Mouse (Mus musculus) olfactory bulb, adult 2 months (tissue): ENCODE measurements around the gene Pmfbp1. TPM values are rescaled to one million over a fixed set of nuclear protein-coding genes. Genes with fewer than 3 reads are reported as not detected.

Experiments
- H3K27ac ChIP-seq: fragments of 200-500 bp; 2 replicates; pipeline ENCODE4 v1.5.1; 2012; ENCODE audit warnings: low read depth, low read length; ENCODE audit not compliant: insufficient read depth
- H3K4me1 ChIP-seq: fragments of 200-500 bp; 2 replicates; pipeline ENCODE4 v1.6.1; 2012; ENCODE audit warnings: low read length; ENCODE audit not compliant: control insufficient read depth, insufficient read depth
- H3K4me3 ChIP-seq: fragments of 200-500 bp; 2 replicates; pipeline ENCODE4 v1.5.1; 2012; ENCODE audit warnings: mild to moderate bottlenecking, low read depth, low read length, moderate library complexity; ENCODE audit not compliant: insufficient read depth
- CTCF ChIP-seq: fragments of 200-500 bp; IDR thresholded peaks from 2 replicates; pipeline ENCODE4 v1.5.1; 2012; ENCODE audit warnings: low read depth, mild to moderate bottlenecking, low read length, moderate library complexity; ENCODE audit not compliant: insufficient read depth
- POLR2A ChIP-seq: fragments of 200-500 bp; IDR thresholded peaks from 2 replicates; pipeline ENCODE4 v1.6.1; 2012; ENCODE audit warnings: mild to moderate bottlenecking, low read depth, low read length, moderate library complexity; ENCODE audit not compliant: insufficient read depth
- WGBS: fragments of 180-500 bp; shearing (Covaris S2); methylation state at CpG from one replicate; pipeline ENCODE4 v1.1.7; 2018; 5-methylcytosine and 5-hydroxymethylcytosine counted together
- polyA plus RNA-seq: library from polyadenylated mRNA; stranded (reverse); fragments of >200 nt; gene quantifications from 2 replicates; pipeline ENCODE4 v1.2.4, GENCODE M21; 2012; ENCODE audit warnings: low replicate concordance; ENCODE audit not compliant: missing spikeins, insufficient read depth, insufficient read length

The Pmfbp1 gene
- polyA plus RNA-seq, 1 experiment, result not detected

DNA sequence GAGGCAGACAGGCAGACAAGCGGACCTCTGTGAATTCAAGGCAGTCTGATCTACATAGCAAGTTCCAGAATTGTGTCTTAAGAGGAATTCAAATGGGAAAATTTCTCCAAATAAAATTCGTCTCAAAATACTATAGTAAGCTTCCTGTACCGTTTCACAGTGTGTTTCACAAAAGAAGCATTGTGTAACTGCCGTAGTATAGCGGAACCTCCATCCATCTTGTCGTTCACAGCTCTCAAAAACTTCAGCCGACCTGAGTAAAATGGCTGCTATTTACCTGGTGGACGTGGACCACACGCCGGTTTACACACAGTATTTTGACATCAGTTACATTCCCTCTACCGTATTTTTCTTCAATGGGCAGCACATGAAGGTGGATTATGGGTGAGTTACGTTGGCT, 77.3 kb downstream of the Pmfbp1 start:
- Histone ChIP-seq H3K27ac (no peak overlapping the region), H3K4me3 (no peak overlapping the region), H3K4me1 (peaks cover 4% of the 10 kb centered on the region; the same call in 1 of the 2 replicates)
- TF ChIP-seq CTCF (no peak), POLR2A (no peak)
- WGBS, result 87% methylated on average over 12 of the region's 12 CpGs

GRCm38 (mm10) chr8:109576311-109576710, 82.5 kb downstream of the Pmfbp1 start:
- 73% methylated on average over 4 of the region's 4 CpGs for WGBS
- Histone ChIP-seq H3K27ac (no peak overlapping the region), H3K4me1 (no peaks in the 10 kb centered on the region), H3K4me3 (no peak overlapping the region)
- TF ChIP-seq POLR2A (no peak), CTCF (no peak)

- TF ChIP-seq POLR2A (no peak), CTCF (no peak)
- H3K4me1 ChIP-seq, result no peaks in the 10 kb centered on the region
- H3K4me3 ChIP-seq, result no peak within 1 kb of the TSS
- 72% methylated on average over 8 of the region's 8 CpGs for WGBS
- no peak within 1 kb of the TSS for H3K27ac ChIP-seq
Measured at GRCm38 (mm10) chr8:109578900-109579301, 85.1 kb downstream of the Pmfbp1 start, which contains the start of gene Hp. TSS of gene Hp (minus strand) at chr8:109579172.

GRCm38 (mm10) chr8:109584293-109584692, 90.5 kb downstream of the Pmfbp1 start:
- WGBS, result 87% methylated on average over 4 of the region's 4 CpGs
- H3K27ac ChIP-seq, result no peak overlapping the region
- H3K4me1 ChIP-seq, result no peaks in the 10 kb centered on the region
- TF ChIP-seq POLR2A, result no peak
- no peak for TF ChIP-seq CTCF
- no peak overlapping the region for H3K4me3 ChIP-seq

DNA sequence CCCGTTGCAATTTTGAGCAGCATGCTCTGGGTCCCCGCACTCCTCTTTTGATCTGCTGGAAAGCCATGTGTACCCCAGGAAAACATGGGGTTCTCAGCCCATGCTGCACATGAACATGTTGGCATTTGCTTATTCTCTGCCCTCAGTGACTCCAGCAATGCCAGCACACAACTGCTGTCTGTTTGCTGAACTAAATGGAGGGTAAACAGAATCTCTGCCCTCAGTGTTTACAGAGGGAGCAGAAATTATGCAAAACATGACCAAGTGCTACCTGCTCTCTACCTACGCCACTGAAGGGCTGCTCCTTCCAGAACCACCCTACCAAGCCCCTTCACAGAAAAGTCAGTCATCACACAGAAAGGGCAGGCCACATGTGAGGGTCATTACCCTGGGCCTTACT, 91.0 kb downstream of the Pmfbp1 start:
- Histone ChIP-seq H3K27ac (no peak overlapping the region), H3K4me1 (no peaks in the 10 kb centered on the region), H3K4me3 (no peak overlapping the region)
- WGBS, result 85% methylated on average over 3 of the region's 3 CpGs
- no peak for TF ChIP-seq POLR2A

- Histone ChIP-seq H3K4me1 (no peaks in the 10 kb centered on the region), H3K27ac (no peak overlapping the region), H3K4me3 (no peak overlapping the region)
- TF ChIP-seq CTCF (no peak), POLR2A (no peak)
Measured at GRCm38 (mm10) chr8:109585652-109586051, 91.8 kb downstream of the Pmfbp1 start.

- TF ChIP-seq CTCF, result no peak
- no peak for TF ChIP-seq POLR2A
- H3K4me3 ChIP-seq, result no peak overlapping the region
- H3K4me1 ChIP-seq, result no peaks in the 10 kb centered on the region
- no peak overlapping the region for H3K27ac ChIP-seq
- 66% methylated on average over 7 of the region's 7 CpGs for WGBS
Measured at GRCm38 (mm10) chr8:109586972-109587504, 93.2 kb downstream of the Pmfbp1 start.

DNA sequence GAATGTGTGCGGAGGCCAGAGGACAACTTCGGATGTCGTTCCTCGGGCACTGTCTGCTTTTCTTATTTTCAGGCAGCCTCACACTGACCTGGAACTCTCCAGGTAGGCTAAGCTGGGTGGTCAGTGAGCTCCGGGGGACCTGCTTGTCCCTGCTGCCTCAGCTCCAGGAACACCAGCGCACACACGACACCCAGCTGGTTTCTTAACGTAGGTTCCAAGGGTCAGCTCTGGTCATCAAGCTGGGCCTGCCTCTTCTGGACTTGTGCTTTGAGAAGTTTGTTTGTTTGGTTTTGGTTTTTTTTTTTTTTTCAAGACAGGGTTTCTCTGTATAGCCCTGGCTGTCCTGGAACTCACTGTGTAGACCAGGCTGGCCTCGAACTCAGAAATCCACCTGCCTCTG, 97.1 kb downstream of the Pmfbp1 start:
- H3K27ac ChIP-seq, result no peak overlapping the region
- no peak overlapping the region for H3K4me3 ChIP-seq
- TF ChIP-seq CTCF (no peak), POLR2A (no peak)
- WGBS, result 90% methylated on average over 9 of the region's 9 CpGs
- no peaks in the 10 kb centered on the region for H3K4me1 ChIP-seq

DNA sequence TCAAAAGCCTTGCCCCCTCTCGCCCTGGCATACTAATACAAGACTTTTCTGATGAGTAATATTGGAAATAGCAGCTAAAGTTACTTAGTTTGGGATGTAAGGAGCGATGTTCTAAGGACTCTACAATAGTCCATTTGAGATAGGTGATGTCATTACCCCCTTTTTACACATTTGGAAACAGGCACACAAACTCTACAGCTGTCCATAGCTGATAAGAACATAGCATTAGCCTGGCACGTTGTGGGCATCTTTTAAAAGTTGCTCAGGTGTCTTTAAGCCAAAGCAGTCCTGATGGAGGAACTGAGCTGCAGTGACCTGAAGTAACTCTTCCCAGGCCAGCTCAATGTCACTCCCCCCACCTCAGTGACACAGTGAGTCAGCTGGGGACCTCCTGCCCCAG, 97.5 kb downstream of the Pmfbp1 start:
- H3K4me3 ChIP-seq, result no peak overlapping the region
- WGBS, result 79% methylated on average over 3 of the region's 3 CpGs
- no peaks in the 10 kb centered on the region for H3K4me1 ChIP-seq
- no peak for TF ChIP-seq POLR2A
- TF ChIP-seq CTCF, result no peak
- no peak overlapping the region for H3K27ac ChIP-seq

GRCm38 (mm10) chr8:109592164-109592563, 98.3 kb downstream of the Pmfbp1 start:
- no peaks in the 10 kb centered on the region for H3K4me1 ChIP-seq
- whole genome bisulfite sequencing, result 81% methylated on average over 5 of the region's 5 CpGs
- H3K4me3 ChIP-seq, result no peak overlapping the region
- no peak overlapping the region for H3K27ac ChIP-seq
- TF ChIP-seq CTCF (no peak), POLR2A (no peak)

Other genes starting within 250 kb of the Pmfbp1 start
- gene Dhx38, start 71.8 kb downstream of the Pmfbp1 start, polyA plus RNA-seq, result 90.7 TPM in 1 of 2 replicates, not detected in the other
- gene Txnl4b, start 71.9 kb downstream of the Pmfbp1 start, polyA plus RNA-seq, result not detected in 2 replicates
- not detected in 2 replicates for gene Hp, start 85.1 kb downstream of the Pmfbp1 start, polyA plus RNA-seq
- gene Dhodh, start 114.6 kb downstream of the Pmfbp1 start, polyA plus RNA-seq, result not detected in 2 replicates
- gene Pkd1l3, start 120.5 kb downstream of the Pmfbp1 start, polyA plus RNA-seq, result not detected in 2 replicates
- 88.0 TPM in 1 of 2 replicates, not detected in the other for gene Ist1, start 199.2 kb downstream of the Pmfbp1 start, polyA plus RNA-seq
- not detected in 2 replicates for gene Zfp821, start 211.5 kb downstream of the Pmfbp1 start, polyA plus RNA-seq
- gene Atxn1l, start 243.7 kb downstream of the Pmfbp1 start, polyA plus RNA-seq, result not detected in 2 replicates